Mouse (Mus musculus): ENCODE data around the gene Rbms3.

DNA sequence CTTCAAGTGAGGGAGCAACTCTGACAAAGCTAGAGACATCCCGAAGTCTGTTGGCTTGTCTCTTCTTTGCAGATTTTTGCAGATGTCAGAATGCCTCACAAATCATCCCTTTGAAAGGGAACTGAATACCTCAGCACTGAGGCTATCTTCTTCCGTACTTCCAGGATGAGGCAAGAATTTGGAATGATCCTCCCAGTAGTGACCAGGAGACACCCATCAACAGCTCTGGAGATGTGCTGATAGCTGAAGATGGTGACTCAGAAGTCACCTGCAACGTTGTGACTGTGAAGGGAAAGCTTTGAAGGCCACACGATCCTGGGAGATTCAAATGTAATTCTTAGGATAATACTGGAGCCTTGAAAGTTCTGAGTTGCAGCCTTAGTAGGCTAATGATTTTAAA, 720.2 kb downstream of the Rbms3 start:
- TF ChIP-seq CTCF (IDR thresholded peaks at IDR 0.05) (no peak), EP300 (IDR thresholded peaks at IDR 0.05) (no peak)
